Mouse (Mus musculus) hindbrain, embryonic 11.5 days (tissue): ENCODE measurements around the gene Tet3. TPM values are rescaled to one million over a fixed set of nuclear protein-coding genes. Genes with fewer than 3 reads are reported as not detected.
A peak's percentile ranks its signal among the peaks of the same experiment; 100 is the strongest.
"Not testable (repeated sequence)": the region's sequence is repeated elsewhere in the genome, so short reads cannot be mapped to it uniquely, and the experiment has no call there.

Experiments
- ATAC-seq: fragments of 200-750 bp; cut with Nextera tagmentation; 2 replicates; pipeline ENCODE4 v1.8.0; 2017; ENCODE audit warnings: mild to moderate bottlenecking, moderate TSS enrichment, moderate library complexity; ENCODE audit not compliant: low FRiP score
- DNase-seq: peaks from one replicate; pipeline ENCODE4 v3.0.0-alpha.2; 2015; ENCODE audit warnings: low spot score
- H3K27ac ChIP-seq: fragments of 300-500 bp; sonication (generic); 2 replicates; pipeline ENCODE4 v1.5.1; 2014; ENCODE audit warnings: mild to moderate bottlenecking, low read depth, low read length
- H3K27me3 ChIP-seq: fragments of 300-500 bp; sonication (generic); 2 replicates; pipeline ENCODE4 v1.6.1; 2014; ENCODE audit warnings: mild to moderate bottlenecking, low read length, moderate library complexity, mixed read lengths; ENCODE audit not compliant: control insufficient read depth, insufficient read depth
- H3K36me3 ChIP-seq: fragments of 300-500 bp; sonication (generic); 2 replicates; pipeline ENCODE4 v1.6.1; 2014; ENCODE audit warnings: mild to moderate bottlenecking, low read length, moderate library complexity, mixed read lengths; ENCODE audit not compliant: control insufficient read depth, insufficient read depth
- H3K4me1 ChIP-seq: fragments of 300-500 bp; sonication (generic); replicated peaks from 2 replicates; pipeline ENCODE4 v1.6.1; 2014; ENCODE audit warnings: low read length, mixed read lengths; ENCODE audit not compliant: control insufficient read depth, insufficient read depth
- H3K4me2 ChIP-seq: fragments of 300-500 bp; sonication (generic); replicated peaks from 2 replicates; pipeline ENCODE4 v1.6.1; 2014; ENCODE audit warnings: mild to moderate bottlenecking, low read depth, low read length
- H3K4me3 ChIP-seq: fragments of 300-500 bp; sonication (generic); 2 replicates; pipeline ENCODE4 v1.5.1; 2014; ENCODE audit warnings: low read depth, low read length
- H3K9ac ChIP-seq: fragments of 300-500 bp; sonication (generic); 2 replicates; pipeline ENCODE4 v1.6.1; 2014; ENCODE audit warnings: low read depth, low read length
- H3K9me3 ChIP-seq: fragments of 300-500 bp; sonication (generic); 2 replicates; pipeline ENCODE4 v1.6.1; 2016; ENCODE audit warnings: low read length; ENCODE audit not compliant: control insufficient read depth
- WGBS: fragments of 180-500 bp; shearing (Covaris S2); extraction: QIAGEN DNeasy Blood & Tissue Kit; methylation state at CpG from one replicate; pipeline ENCODE4 v1.1.7; 2014; 5-methylcytosine and 5-hydroxymethylcytosine counted together
- polyA plus RNA-seq: library from polyadenylated mRNA; unstranded; fragments of >200 nt; fragmentation: Nextera tagmentation; extraction: Ambion mirVana; gene quantifications from 2 replicates; pipeline ENCODE4 v1.2.1, GENCODE M21; 2014

Tet3 gene
- polyA plus RNA-seq, 1 experiment from 2014 or later = 55.6 TPM

- WGBS = under 1% methylated on average over 42 of the region's 53 CpGs
- H3K9ac ChIP-seq = peak overlapping the region; percentile 90
- H3K9me3 ChIP-seq = no peaks in the 10 kb centered on the region
- H3K27ac ChIP-seq = peak overlapping the region; percentile 54; the same call in 1 of the 2 replicates
- peak overlapping the region; percentile 72 for H3K4me2 ChIP-seq
- H3K4me1 ChIP-seq = no peaks in the 10 kb centered on the region; the same call in 1 of the 2 replicates
- no peaks in the 10 kb centered on the region for H3K36me3 ChIP-seq
- H3K4me3 ChIP-seq = peak overlapping the region; percentile 85
- H3K27me3 ChIP-seq = no peaks in the 10 kb centered on the region
- peak; percentile 96 for ATAC-seq
- peak; percentile 91 for DNase-seq
Observed at GRCm38 (mm10) chr6:83349274-83349958, 109.5 kb downstream of the Tet3 start.

- Histone ChIP-seq H3K4me3 (peak within 1 kb of the TSS; percentile 85), H3K27ac (peak within 1 kb of the TSS; percentile 54; the same call in 1 of the 2 replicates), H3K36me3 (no peaks in the 10 kb centered on the region), H3K27me3 (no peaks in the 10 kb centered on the region), H3K4me1 (no peaks in the 10 kb centered on the region; the same call in 1 of the 2 replicates), H3K9ac (peak within 1 kb of the TSS; percentile 90), H3K4me2 (peak within 1 kb of the TSS; percentile 72), H3K9me3 (no peaks in the 10 kb centered on the region)
- no peak for DNase-seq
- WGBS = 30% methylated on average over 6 of the region's 6 CpGs
- no peak; the same call in none of the 2 replicates for ATAC-seq
Observed at GRCm38 (mm10) chr6:83348873-83349272, 110.0 kb downstream of the Tet3 start, which contains the start of gene Bola3. TSS of gene Bola3 (plus strand) at chr6:83349147.

- no peak for DNase-seq
Observed at GRCm38 (mm10) chr6:83347916-83348315, 111.0 kb downstream of the Tet3 start.

GRCm38 (mm10) chr6:83345285-83345684 lies 113.6 kb downstream of the Tet3 start:
- ATAC-seq, H3K27ac ChIP-seq: not testable (repeated sequence)
- WGBS = 96% methylated on average over 8 of the region's 8 CpGs

More at GRCm38 (mm10) chr6:83347916-83348315, 111.0 kb downstream of the Tet3 start:
- Histone ChIP-seq H3K4me2 (no peak overlapping the region), H3K4me3 (no peak overlapping the region), H3K27me3 (no peaks in the 10 kb centered on the region), H3K4me1 (no peaks in the 10 kb centered on the region; the same call in 1 of the 2 replicates), H3K9me3 (no peaks in the 10 kb centered on the region), H3K27ac (no peak overlapping the region), H3K9ac (no peak overlapping the region), H3K36me3 (no peaks in the 10 kb centered on the region)
- ATAC-seq = no peak
- WGBS = 94% methylated on average over 3 of the region's 3 CpGs

GRCm38 (mm10) chr6:83342957-83343356 lies 115.9 kb downstream of the Tet3 start:
- H3K27me3 ChIP-seq = no peaks in the 10 kb centered on the region
- no peak for ATAC-seq
- H3K4me2 ChIP-seq = no peak overlapping the region
- no peaks in the 10 kb centered on the region for H3K9me3 ChIP-seq
- WGBS = 90% methylated on average over 2 of the region's 2 CpGs
- H3K4me3 ChIP-seq = no peak overlapping the region
- H3K4me1 ChIP-seq = no peaks in the 10 kb centered on the region
- no peak overlapping the region for H3K27ac ChIP-seq
- no peak for DNase-seq
- H3K36me3 ChIP-seq = no peaks in the 10 kb centered on the region
- no peak overlapping the region for H3K9ac ChIP-seq

More at GRCm38 (mm10) chr6:83345285-83345684, 113.6 kb downstream of the Tet3 start:
- not testable (repeated sequence) for H3K27me3 ChIP-seq, H3K4me3 ChIP-seq, DNase-seq, H3K36me3 ChIP-seq, H3K9me3 ChIP-seq, H3K9ac ChIP-seq, H3K4me2 ChIP-seq, H3K4me1 ChIP-seq

- WGBS = 87% methylated on average over 3 of the region's 3 CpGs
- Histone ChIP-seq H3K9me3 (no peaks in the 10 kb centered on the region), H3K4me3 (no peak overlapping the region), H3K36me3 (no peaks in the 10 kb centered on the region), H3K9ac (no peak overlapping the region), H3K4me1 (no peaks in the 10 kb centered on the region), H3K27me3 (no peaks in the 10 kb centered on the region), H3K4me2 (no peak overlapping the region), H3K27ac (no peak overlapping the region)
- ATAC-seq (no peak), DNase-seq (no peak)
Observed at GRCm38 (mm10) chr6:83341387-83341786, 117.5 kb downstream of the Tet3 start.

- no peaks in the 10 kb centered on the region for H3K9me3 ChIP-seq
- no peaks in the 10 kb centered on the region for H3K4me1 ChIP-seq
- no peak overlapping the region for H3K27ac ChIP-seq
- no peaks in the 10 kb centered on the region for H3K27me3 ChIP-seq
- 89% methylated on average over 3 of the region's 3 CpGs for WGBS
- H3K4me3 ChIP-seq = no peak overlapping the region
- DNase-seq (peak; percentile 7), ATAC-seq (no peak)
- no peak overlapping the region for H3K4me2 ChIP-seq
- H3K36me3 ChIP-seq = no peaks in the 10 kb centered on the region
- H3K9ac ChIP-seq = no peak overlapping the region
Observed at GRCm38 (mm10) chr6:83327591-83328190, 131.2 kb downstream of the Tet3 start.

- no peak for ATAC-seq
- peak; percentile 6 for DNase-seq
- H3K27me3 ChIP-seq = no peaks in the 10 kb centered on the region
- H3K9ac ChIP-seq = peak overlapping the region; percentile 82; the same call in 1 of the 2 replicates
- H3K4me3 ChIP-seq = peak overlapping the region; percentile 79
- no peak overlapping the region for H3K27ac ChIP-seq
- H3K4me2 ChIP-seq = peak overlapping the region; percentile 50
- H3K4me1 ChIP-seq = no peaks in the 10 kb centered on the region
- H3K9me3 ChIP-seq = no peaks in the 10 kb centered on the region
- H3K36me3 ChIP-seq = no peaks in the 10 kb centered on the region
- WGBS = 72% methylated on average over 6 of the region's 6 CpGs
Observed at GRCm38 (mm10) chr6:83326761-83327160, 132.1 kb downstream of the Tet3 start.
